Mouse (Mus musculus): Measurements from ENCODE around the gene Crlf1.

Gene Crlf1

DNA sequence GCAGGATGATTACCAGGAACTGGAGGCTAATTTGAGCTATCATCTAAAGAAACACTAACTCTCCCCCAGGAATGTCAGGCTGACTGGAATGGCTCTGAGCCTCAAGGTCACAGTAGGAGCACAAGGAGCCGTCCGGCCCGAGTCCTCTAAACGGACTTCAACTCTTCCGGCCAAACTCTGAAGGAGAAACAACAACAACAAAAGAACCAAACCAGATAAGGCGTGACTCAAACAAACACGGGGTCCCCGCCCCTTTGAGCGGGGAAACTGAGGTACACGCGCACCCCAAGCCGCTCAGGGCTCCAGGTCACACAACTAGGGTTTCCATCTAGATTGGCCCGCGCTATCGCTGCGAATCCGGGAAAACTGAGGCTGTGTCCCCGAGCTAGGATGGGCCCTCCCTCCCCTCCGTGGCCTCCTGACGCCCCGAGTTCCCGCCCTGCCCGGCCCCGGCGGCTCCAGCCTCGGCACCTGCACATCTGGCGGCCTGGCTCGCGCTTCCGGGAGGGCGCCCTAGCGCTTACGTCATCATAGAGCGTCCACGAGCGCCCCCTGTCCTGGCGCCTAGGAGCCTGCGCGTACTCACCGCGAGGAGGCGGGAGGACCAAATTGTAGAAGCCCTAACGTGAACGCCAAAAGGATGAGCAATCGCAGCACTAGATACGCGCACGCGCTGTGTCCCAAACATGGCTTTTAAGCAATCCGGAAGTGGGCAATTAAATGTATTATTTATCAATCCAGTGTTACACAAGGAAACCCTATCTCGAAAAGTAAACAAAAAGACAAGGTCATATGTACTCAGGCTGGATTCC, 29.8 kb downstream of the Crlf1 start:
- DNase-seq (ENCODE audit: low read depth, low spot score) = peak; percentile 100

DNA sequence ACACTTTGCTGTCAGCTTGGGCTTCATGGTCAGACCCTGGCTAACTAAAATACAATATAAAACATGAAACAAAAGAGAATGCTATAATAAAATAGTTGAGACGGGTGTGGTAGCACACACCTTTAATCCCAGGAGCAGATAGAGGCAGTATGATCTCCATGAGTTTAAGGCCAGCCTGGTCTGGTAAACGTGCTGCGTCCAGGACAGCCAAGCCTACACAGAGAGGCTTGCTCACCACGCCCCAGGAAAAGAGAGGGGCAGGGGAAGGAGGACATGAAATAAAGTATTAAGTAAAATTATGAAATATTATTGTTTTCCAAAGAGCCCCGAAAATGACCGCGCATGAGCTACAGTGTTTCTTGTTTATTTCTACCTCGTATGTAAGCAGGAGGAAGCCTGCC, 34.2 kb downstream of the Crlf1 start:
- DNase-seq (ENCODE audit: low read depth, low spot score) = no peak

DNA sequence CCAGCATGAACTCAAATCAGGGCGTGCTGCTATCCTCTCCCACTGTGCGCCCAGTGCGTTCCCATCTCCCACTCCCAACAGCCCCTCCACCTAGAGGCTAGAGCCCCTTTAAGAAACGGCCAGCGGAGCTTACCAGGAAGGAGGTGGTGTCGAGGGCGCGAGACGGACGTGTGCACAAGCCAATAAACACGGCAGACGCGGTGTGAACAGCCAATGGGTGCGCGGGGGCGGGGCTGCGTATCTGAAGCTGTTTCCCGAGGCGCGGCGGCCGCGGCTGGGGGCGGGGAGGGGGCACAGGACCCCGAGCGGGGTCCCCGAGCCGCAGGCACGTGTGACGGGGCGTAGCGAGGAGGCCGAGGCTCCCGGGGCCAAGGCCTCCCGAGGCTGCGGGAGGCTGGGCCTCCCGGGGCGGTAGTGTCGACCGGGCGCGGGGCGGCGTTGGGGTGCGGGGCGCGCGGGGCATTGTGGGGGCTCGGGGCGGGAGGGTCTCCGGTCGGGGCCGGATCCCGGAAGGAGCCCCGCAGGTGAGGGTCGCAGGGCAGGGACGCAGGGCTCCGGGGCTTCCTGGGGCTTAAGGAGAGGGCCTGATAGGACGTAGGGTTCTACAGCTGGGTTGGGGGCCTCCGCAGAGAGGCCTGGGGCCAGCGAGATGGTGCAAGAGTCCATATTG, 34.7 kb downstream of the Crlf1 start, which contains the start of the genes Fkbp8 and Kxd1:
Gene Fkbp8 (plus strand): TSS at position 213 of the 670 bp plus-strand sequence.
Gene Kxd1 (minus strand): TSS at position 445 of the 670 bp plus-strand sequence.
- peak; percentile 99 for DNase-seq (ENCODE audit: low read depth, low spot score)

DNA sequence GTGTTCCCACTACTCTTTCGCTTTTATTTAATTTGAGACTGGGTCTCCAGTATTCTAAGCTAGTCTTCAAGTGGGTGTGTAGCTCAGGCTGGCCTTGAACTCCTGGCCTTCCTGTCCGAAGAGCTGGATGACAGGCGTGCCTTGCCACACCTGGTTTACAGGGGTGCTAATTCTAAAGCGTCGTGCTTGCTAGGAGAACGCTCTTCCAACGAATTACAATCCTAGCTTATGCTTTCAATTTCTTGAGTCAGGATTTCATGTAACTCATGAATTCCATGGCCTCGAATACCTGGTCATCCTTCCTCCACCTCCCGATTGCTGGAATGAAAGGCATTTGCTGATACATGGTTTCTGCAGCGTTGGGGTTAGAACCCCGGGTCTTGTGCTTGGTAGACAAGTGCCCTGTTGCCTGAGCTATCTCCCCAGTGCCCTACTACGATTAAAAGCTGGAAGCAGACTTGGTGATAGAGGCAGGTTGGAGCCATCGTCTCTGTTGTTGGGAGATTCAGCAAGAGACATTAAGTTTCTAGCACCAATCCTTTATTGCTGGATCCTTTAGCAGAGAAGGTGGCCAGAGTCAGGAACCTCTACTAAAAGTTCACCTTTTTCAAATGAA, 35.3 kb downstream of the Crlf1 start:
- no peak for DNase-seq (ENCODE audit: low read depth, low spot score)

DNA sequence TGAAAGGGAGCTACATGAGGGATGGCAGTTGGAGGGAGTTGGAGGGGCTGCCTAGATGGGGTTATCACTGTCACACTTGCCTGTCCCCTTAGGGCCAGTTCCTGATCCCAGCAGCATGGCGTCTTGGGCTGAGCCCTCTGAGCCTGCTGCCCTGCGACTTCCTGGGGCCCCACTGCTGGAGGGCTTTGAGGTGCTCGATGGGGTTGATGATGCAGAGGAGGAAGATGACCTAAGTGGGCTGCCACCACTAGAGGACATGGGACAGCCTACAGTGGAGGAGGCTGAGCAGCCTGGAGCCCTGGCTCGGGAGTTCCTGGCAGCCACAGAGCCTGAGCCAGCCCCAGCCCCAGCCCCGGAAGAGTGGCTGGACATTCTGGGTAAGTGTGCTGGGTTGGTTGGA, 36.3 kb downstream of the Crlf1 start:
- DNase-seq (ENCODE audit: low read depth, low spot score) = no peak

DNA sequence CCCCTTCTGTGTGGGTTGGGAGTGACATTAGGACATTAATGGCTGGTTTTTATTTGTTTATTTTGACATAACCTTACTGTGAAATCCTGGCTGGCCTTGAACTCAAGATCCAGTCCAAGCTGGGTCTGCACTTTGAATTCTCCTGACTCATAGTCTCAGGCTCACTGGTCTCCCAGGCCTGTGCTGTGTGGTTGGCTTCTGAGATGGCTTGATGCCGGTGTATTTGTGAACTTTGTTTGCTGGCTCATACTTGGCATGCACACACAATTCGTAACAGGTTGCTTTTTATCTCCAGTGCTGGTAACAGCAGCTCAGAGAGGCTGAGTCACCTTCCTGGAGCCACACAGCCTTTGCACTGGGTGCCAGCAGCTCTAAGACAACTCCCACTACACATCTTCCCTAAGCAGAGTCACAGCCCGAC, 36.8 kb downstream of the Crlf1 start:
- no peak for DNase-seq (ENCODE audit: low read depth, low spot score)

DNA sequence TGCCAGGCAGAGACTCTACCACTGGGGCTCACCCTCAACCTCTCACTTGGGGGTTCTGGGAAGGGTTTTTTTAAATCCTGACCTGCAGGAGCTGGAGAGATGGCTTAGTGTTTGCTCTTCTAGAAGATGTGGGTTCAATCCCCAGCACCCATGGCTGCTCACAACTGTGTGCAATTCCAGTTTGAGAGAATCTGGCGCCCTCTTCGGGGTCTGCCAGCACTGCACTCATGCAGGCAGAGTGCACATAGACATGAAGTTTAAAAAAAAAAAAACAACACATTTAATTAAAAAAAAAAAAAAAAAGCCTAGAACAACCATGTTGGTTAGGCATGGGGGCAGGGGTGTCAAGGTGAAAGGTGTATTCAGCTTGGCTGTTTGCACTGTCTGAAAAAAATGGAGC, 37.4 kb downstream of the Crlf1 start:
- DNase-seq (ENCODE audit: low read depth, low spot score) = no peak

DNA sequence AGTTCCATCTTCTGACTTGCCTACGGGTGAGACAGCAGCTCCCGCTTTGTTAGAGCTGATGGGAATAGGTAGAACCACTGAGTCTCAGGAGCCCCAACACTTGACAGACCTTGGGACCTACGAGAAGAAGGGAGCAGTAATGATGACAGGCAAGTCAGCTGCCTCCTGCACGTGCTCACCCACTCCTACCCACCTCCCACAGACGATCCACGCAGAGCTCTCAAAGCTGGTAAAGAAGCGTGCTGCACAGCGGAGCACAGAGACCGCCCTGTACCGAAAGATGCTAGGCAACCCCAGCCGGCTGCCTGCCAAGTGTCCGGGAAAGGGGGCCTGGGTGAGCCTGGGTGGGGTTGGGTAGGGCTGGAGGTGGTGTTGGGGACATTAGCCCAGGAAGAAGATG, 41.3 kb downstream of the Crlf1 start:
- no peak for DNase-seq (ENCODE audit: low read depth, low spot score)

DNA sequence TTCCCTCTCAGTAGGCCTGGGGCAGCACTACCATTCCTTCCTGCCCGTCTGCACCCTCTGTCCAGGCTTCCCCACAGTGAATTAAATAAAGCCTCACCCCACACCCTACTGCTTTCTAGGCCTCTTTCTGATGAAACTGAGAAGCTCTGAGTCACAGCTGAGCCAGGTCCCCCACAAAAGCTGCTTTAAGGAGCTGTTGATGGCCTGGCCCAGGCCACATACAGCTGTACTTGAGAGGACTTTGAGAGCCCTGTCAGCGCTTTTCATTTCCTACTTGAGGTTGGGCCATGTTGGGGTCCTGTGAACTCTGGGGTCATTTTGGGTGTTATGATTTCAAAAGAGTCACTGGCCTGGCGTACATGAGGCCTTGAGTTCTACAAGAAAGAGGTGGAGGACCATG, 42.3 kb downstream of the Crlf1 start:
- no peak for DNase-seq (ENCODE audit: low read depth, low spot score)

DNA sequence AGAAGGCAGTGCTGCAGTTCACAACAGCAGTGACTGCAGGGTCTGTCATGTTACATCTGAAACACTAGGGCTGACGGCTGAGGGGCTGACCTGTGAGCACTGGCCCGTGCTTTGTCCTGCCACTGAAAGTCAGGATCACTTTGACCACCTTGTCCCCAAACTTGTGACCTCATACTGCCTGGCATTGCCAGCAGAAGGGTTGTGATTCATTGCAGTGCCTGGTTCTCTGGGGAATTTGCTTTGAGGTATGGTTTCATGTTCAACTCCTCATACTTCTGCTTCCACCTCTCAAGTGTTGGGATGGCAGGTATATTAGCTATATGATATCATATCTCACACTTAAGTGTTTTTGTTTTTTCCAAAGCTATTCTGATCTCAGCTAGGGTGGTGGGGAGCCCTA, 42.7 kb downstream of the Crlf1 start:
- no peak for DNase-seq (ENCODE audit: low read depth, low spot score)

DNA sequence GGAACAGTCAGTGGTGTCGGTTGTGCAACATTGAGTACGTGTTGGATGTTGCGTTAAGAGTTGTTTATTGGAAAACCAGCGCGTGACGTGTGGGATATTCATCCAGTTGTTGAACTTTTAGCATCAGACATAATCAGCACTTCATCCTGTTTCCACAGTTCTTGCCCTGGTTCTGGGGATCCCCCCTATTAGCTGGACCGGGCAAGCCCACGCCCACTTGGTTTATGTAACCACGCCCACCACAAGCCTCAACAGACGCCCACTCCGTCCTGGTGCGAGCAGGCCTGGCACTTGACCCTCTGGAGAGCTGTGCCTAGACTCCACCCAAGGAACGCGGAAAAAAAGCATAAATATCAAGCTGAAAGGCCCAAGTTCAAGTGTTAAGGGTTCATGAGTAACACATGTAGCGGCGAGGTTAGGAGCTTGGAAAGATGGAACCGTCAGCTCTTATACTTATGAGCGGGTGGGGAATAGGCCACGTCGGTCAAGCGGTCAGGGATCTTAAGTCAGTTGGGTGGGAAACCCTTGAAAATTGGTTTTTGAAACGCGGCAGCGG, 45.1 kb downstream of the Crlf1 start:
- peak; percentile 76 for DNase-seq (ENCODE audit: low read depth, low spot score)

DNA sequence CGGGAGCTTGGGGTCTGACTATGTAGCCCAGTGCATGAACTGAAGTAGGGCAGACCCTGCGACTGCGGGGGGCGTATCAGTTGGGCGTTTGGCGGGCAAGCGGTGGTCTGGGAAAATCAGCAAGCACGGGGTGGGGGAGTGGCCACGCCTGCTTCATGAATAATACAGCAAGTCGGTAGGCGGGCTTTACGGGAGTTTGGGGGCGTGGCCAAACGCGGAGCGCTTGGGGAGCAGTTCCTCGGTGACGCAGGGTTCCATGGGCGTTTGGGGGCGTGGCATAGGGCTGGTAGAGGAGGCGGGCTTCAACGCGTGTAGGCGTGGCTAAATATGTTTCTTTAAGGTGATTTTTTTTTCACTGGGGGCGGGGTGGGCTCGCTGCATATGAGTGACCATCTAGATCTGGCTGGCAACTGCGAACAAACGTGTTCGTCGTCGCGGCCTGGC, 45.7 kb downstream of the Crlf1 start:
- peak; percentile 100 for DNase-seq (ENCODE audit: low read depth, low spot score)

DNA sequence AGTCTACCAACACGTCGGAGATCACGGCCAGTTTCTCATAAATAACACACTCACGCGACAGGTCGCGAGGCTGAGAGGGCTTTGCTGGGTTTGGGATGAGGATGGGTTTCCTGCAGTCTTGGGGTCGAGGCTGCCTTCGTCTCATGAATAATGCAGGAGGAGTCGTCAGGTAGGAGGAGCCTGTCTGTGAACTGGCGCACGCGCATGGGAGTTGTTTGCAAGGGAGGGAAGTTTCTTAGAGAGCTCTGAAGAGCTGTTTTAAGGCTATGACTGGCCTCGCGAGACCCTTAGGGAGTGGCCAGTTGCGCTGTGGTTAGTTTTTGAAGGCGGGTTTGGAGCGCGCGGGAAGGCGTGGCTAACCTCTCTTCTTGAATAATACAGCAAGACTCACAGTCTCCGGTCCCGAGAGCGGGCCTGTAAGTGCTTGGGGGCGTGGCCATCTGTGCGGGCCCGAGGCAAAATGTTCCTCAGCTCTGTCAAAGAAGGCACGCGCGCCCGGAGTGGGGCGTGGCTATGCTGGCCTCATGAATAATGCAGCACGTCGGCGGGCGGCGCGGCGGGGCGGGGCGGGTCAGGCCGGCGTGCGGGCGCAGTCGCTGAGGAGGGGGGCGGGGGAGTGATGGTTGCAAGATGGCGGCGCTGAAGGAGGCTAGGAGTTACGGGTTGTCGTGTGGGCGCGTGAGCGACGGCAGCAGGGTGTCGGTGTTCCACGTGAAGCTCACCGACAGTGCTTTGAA, 46.3 kb downstream of the Crlf1 start, which contains the start of gene Ell:
Gene Ell (plus strand): TSS at position 381 of the 737 bp plus-strand sequence.
- peak; percentile 100 for DNase-seq (ENCODE audit: low read depth, low spot score)

DNA sequence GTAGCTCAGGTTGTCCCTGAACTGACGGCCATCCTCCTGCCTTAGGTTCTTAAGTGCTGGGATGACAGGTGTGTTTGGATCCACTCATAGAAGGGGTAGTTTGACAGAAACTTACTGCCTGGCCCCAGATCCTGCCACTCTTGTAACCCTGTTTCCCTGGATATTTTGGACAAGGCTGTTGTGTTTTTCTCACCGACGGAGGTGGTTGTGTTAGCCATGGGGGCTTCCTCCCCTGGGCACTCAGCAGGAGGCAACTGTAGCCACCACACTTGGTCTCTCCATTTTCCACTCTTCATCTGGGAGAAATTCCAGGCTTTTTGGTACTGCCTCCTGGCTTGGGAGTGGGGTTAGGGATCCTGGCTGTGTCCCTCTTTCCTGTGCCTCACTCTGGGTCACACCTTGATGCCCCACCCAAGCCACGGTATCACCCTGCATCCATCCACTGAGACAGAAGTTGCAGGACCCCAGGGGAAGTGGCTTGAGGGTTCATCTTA, 47.1 kb downstream of the Crlf1 start:
- DNase-seq (ENCODE audit: low read depth, low spot score) = no peak

DNA sequence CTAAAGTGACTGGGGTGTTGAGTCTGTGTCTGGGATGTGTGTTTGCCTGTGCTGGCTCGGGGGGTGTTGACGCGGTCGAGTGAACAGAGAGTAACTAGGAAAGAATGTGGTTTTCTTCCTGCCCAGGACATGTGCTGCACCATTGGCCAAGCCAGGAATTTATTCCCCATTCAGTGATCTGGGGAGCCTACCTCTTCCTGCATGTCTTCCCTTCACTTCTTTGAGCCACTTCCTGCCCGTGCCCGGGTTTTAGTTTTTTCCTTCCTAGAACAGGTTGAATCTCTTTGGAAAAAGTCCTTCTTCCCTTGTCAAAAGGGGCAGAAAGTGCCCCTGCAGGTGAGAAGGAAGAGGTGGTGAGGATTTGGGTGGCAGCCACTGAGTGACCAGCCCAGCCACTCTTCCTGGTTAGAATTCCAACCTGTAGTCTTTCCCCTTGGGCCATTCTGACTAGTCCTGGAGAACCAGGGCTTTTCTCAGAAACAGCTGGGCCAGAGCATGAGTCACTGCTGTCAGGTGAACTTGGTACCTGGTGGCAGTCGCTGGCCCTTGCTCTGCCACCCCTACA, 47.6 kb downstream of the Crlf1 start:
- DNase-seq (ENCODE audit: low read depth, low spot score) = no peak

DNA sequence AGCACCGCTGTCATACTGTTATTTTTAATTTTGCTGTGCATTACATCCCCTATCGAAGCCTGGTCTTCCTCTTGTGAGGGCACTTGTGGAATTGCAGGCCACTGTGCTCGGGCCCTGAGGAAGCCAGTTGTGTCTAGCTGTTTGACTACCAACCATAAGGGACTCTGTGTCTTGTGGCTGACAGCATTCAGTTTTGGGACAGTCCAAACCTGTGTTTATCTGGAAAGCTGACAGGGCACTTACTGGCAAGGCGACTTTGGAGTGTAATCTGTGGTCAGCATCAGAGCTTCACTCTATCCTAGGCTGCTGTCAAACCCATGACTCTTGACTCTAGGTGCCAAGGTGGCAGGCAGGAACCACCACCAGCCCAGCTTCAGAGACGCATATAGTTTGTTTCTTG, 48.1 kb downstream of the Crlf1 start:
- DNase-seq (ENCODE audit: low read depth, low spot score) = no peak

DNA sequence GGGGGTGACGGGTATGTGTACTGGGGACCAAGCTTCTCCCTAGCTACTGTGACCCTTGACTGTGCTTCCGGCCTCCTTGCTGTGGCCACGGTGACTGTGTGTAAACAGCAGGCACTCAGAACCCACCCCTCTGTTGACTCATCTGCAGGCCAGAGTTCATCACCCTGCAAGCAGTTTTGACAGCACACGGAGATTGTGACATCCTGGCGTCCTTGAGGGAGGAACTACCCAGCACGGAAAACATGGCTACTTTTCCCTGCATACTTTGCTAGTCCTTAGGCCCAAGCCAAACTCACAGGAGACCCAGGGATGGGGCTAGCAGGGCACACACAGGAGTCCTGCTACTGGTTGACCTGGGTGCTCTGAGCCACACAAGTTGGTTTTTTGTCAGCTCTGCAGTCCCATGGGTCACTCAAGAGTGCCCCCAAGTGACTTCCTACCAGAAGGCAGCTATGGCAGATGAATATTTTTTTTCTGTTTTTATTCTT, 51.3 kb downstream of the Crlf1 start:
- no peak for DNase-seq (ENCODE audit: low read depth, low spot score)

DNA sequence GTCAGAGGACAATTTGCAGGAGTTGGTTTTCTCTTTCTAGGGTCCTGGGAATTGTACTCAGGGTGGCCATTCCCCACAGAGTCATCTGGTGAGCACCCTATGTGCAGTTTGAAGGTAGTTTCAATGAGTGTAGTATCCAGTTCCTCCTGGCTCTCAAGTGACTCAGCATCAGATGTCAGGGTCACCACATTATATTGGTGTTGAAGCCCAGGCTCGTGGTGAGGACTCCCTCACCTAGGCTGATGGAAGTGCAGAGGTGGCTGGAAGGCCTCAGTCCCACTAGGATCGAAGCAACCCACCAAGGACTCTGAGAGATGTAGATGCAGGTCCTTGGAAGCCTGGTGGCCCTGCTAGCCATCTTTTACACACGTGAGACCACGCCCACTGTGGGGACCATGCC, 53.5 kb downstream of the Crlf1 start:
- no peak for DNase-seq (ENCODE audit: low read depth, low spot score)

DNA sequence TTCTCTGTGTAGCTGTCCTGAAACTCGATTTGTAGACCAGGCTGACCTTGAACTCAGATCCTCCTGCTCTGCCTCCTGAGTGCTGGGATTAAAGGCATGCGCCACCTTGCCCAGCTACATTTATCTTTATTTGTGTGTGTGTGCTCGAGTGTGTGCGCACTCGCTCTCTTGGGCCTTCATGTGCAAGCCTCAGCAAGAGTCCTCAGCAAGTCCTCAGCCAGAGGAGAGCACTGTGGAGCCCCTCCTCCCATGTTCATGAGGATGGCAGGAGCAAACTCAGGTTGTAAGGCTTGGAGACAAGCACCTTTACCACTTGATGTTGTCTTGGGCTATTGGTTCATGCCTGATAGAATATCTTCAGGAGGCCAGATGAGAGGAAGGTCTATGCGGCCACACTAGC, 54.8 kb downstream of the Crlf1 start:
- DNase-seq (ENCODE audit: low read depth, low spot score) = no peak

DNA sequence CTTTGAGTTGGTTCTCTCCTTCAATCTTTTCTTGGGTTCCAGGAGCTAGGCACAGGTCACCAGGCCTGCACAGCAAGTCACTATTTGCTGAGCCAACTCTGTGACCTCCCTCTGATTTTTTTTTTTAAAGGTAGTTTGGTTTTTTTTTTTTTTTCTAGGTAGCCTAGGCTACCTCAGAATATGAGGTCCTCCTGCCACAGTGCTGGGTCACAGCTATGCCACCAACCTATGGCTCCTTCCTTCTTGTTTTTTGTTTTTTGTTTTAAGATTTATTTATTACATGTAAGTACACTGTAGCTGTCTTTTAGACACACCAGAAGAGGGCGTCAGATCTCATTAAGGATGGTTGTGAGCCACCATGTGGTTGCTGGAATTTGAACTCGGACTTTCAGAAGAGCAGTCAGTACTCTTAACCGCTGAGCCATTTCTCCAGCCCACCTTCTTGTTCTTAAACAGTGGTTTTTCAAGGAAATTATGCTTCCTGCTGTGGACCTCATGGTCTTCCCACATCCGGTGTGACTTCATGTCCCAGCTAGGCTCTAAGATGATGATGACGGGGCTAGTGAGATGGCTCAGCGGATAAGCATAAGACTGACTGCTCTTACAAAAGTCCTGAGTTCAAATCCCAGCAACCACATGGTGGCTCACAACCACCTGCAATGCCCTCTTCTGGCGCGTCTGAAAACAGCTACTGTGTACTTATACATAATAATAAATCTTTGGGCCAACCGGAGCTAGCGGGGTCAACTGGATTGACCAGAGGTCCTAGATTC, 56.6 kb downstream of the Crlf1 start:
- no peak for DNase-seq (ENCODE audit: low read depth, low spot score)
